14 mouse cellular contexts compared by ENCODE assay signal in the genomic region with DNA sequence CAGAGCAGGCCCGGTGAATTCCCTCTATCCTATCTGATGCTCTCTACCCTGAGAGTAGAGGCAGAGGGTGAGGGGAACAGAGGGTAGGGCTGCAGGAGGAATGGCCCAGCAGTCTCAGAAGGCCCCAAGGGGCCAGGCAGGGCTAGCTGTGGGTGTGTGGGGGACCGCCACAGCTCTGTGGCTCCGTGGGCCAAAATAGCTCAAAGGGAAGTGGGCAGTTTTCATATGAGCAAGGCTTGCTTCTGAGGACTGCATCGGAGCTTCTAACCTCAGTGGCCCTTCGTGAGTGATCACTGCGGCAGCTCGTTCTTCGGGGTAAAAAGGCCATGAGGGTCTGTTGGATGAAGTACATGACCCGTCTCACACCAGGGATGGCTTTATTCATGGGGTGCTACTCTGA. TPM values are rescaled to one million over a fixed set of nuclear protein-coding genes. Genes with fewer than 3 reads are reported as not detected.
DNase-seq lines count a peak whose midpoint lies in the region; ATAC-seq lines count a peak whose summit lies in the region.
"Had no signal": no experiment of that assay in that cellular context is flagged by ENCODE, and none has a peak within 500 bp of the region (broad histone marks: within the 10 kb centered on the region; RNA-seq: fewer than 3 reads in every experiment).

No protein-coding gene starts in this region.

- H3K36me3 ChIP-seq in forebrain, embryonic 13.5 days (ENCODE audit: poor library complexity, severe bottlenecking): peaks cover 40% of the 10 kb centered on the region
- H3K36me3 ChIP-seq in forebrain, embryonic 15.5 days: peaks cover 21% of the 10 kb centered on the region
- peaks cover 25% of the 10 kb centered on the region for H3K36me3 ChIP-seq in liver, embryonic 15.5 days (replicated peaks)
- peaks cover 10% of the 10 kb centered on the region; the same call in 1 of the 2 replicates for H3K36me3 ChIP-seq in macrophage (ENCODE audit: inconsistent target)
- H3K36me3 ChIP-seq in neural tube, embryonic 15.5 days: peaks cover 16% of the 10 kb centered on the region

- DNase-seq in liver: no peak
- peak; percentile 25 to 48 for DNase-seq in spleen, postnatal 14 days (ENCODE audit: low spot score in 2 of 2)
- DNase-seq in kidney, adult 9 months: no peak
- DNase-seq: adrenal gland, adult 8-10 months; cerebellum, postnatal 14 days; heart, postnatal 4 days had no signal

- H3K9me3 ChIP-seq in forebrain, embryonic 13.5 days (replicated peaks): no peaks in the 10 kb centered on the region
- H3K9me3 ChIP-seq in forebrain, embryonic 15.5 days: no peaks in the 10 kb centered on the region
- no peaks in the 10 kb centered on the region for H3K9me3 ChIP-seq in liver, embryonic 15.5 days (replicated peaks)
- no peaks in the 10 kb centered on the region for H3K9me3 ChIP-seq in neural tube, embryonic 15.5 days (replicated peaks)

- no peak overlapping the region for H3K4me3 ChIP-seq in forebrain, embryonic 13.5 days
- no peak overlapping the region for H3K4me3 ChIP-seq in forebrain, embryonic 15.5 days
- H3K4me3 ChIP-seq in liver, embryonic 15.5 days (replicated peaks): no peak overlapping the region
- H3K4me3 ChIP-seq in macrophage (ENCODE audit: inconsistent target): peak overlapping the region; percentile 79
- H3K4me3 ChIP-seq in neural tube, embryonic 15.5 days (replicated peaks): no peak overlapping the region

- H3K9ac ChIP-seq in forebrain, embryonic 13.5 days: no peak overlapping the region
- H3K9ac ChIP-seq in forebrain, embryonic 15.5 days (replicated peaks): no peak overlapping the region
- no peak overlapping the region for H3K9ac ChIP-seq in liver, embryonic 15.5 days
- H3K9ac ChIP-seq in neural tube, embryonic 15.5 days (replicated peaks): no peak overlapping the region
- H3K9ac ChIP-seq: liver, embryonic 14.5 days had no signal

- no peaks in the 10 kb centered on the region for H3K27me3 ChIP-seq in forebrain, embryonic 13.5 days
- no peaks in the 10 kb centered on the region for H3K27me3 ChIP-seq in forebrain, embryonic 15.5 days
- H3K27me3 ChIP-seq in liver, embryonic 15.5 days: no peaks in the 10 kb centered on the region
- H3K27me3 ChIP-seq in neural tube, embryonic 15.5 days (replicated peaks): no peaks in the 10 kb centered on the region

- peak overlapping the region; percentile 5; the same call in 1 of the 2 replicates for H3K27ac ChIP-seq in forebrain, embryonic 13.5 days
- H3K27ac ChIP-seq in forebrain, embryonic 15.5 days (replicated peaks): no peak overlapping the region
- 0 out of 2 replicates have a peak overlapping the region, but pooled peaks have one; percentile 33 for H3K27ac ChIP-seq in liver, embryonic 15.5 days (replicated peaks)
- peak overlapping the region; percentile 99 for H3K27ac ChIP-seq in macrophage
- H3K27ac ChIP-seq in neural tube, embryonic 15.5 days (replicated peaks): no peak overlapping the region
- H3K27ac ChIP-seq: liver, embryonic 14.5 days had no signal

- no peaks in the 10 kb centered on the region for H3K4me1 ChIP-seq in forebrain, embryonic 13.5 days
- no peaks in the 10 kb centered on the region for H3K4me1 ChIP-seq in forebrain, embryonic 15.5 days
- peaks cover 8% of the 10 kb centered on the region for H3K4me1 ChIP-seq in liver, embryonic 15.5 days (replicated peaks)
- no peaks in the 10 kb centered on the region for H3K4me1 ChIP-seq in neural tube, embryonic 15.5 days

- 91% methylated on average over 9 of the region's 9 CpGs for WGBS in forebrain, embryonic 13.5 days
- 86% methylated on average over 9 of the region's 9 CpGs for WGBS in forebrain, embryonic 15.5 days
- 56% methylated on average over 9 of the region's 9 CpGs for WGBS in liver, embryonic 15.5 days (ENCODE audit: insufficient replicate concordance)
- WGBS in macrophage (ENCODE audit: missing documents): 7% methylated on average over 9 of the region's 9 CpGs
- 90% methylated on average over 9 of the region's 9 CpGs for WGBS in neural tube, embryonic 15.5 days

- H3K4me2 ChIP-seq in forebrain, embryonic 13.5 days: no peak overlapping the region
- H3K4me2 ChIP-seq in forebrain, embryonic 15.5 days (replicated peaks): no peak overlapping the region
- no peak overlapping the region for H3K4me2 ChIP-seq in liver, embryonic 15.5 days
- H3K4me2 ChIP-seq in neural tube, embryonic 15.5 days: no peak overlapping the region

- peaks cover 98% of the 10 kb centered on the region for H3K79me2 ChIP-seq in macrophage (ENCODE audit: inconsistent target)

- ATAC-seq in forebrain, embryonic 13.5 days: no peak
- no peak for ATAC-seq in forebrain, embryonic 15.5 days (replicated peaks)
- ATAC-seq in liver, embryonic 15.5 days (ENCODE audit: insufficient read depth): no peak
- ATAC-seq in neural tube, embryonic 15.5 days (ENCODE audit: low FRiP score): no peak

RNA-seq across cellular contexts. Expression of a gene that starts 1.1 kb away (rescaled TPM):
- polyA plus RNA-seq in forebrain, embryonic 13.5 days (2015; fragmentation: Nextera tagmentation; extraction: Ambion mirVana): 3.4 and 5.3 TPM in 2 replicates
- 2.6 and 4.4 TPM in 2 replicates for polyA plus RNA-seq in forebrain, embryonic 15.5 days (2015; fragmentation: Nextera tagmentation; extraction: Ambion mirVana)
- polyA plus RNA-seq in liver, embryonic 15.5 days (2015; fragmentation: Nextera tagmentation; extraction: Ambion mirVana): 2.2 and 2.6 TPM in 2 replicates
- 1,000 to 10,000 TPM in 1 of 26 experiments, 100 to 1,000 TPM in 25; 103 to 1,091 (median 578) TPM for total RNA-seq in macrophage (2018; cell fraction: chromatin; rRNA removed)
- 100 to 1,000 TPM; 220 to 372 (median 288) TPM for total RNA-seq in macrophage (2018; cell fraction: cytosol; rRNA removed)
- 100 to 1,000 TPM in 25 of 26 experiments, 10 to 100 TPM in 1; 99.9 to 631 (median 425) TPM for total RNA-seq in macrophage (2018; cell fraction: nucleus; rRNA removed)
- polyA plus RNA-seq in macrophage (2018): 185 to 303 TPM (median 275 TPM) in 3 replicates
- 3.4 and 3.9 TPM in 2 replicates for polyA plus RNA-seq in neural tube, embryonic 15.5 days (2015; fragmentation: Nextera tagmentation; extraction: Ambion mirVana)

RNA-seq across cellular contexts. Expression of a gene that starts 25.6 kb away (rescaled TPM):
- polyA plus RNA-seq in forebrain, embryonic 13.5 days (2015; fragmentation: Nextera tagmentation; extraction: Ambion mirVana): 402 and 441 TPM in 2 replicates
- polyA plus RNA-seq in forebrain, embryonic 15.5 days (2015; fragmentation: Nextera tagmentation; extraction: Ambion mirVana): 405 and 408 TPM in 2 replicates
- polyA plus RNA-seq in liver, embryonic 15.5 days (2015; fragmentation: Nextera tagmentation; extraction: Ambion mirVana): 171 and 194 TPM in 2 replicates
- 100 to 1,000 TPM; 156 to 239 (median 217) TPM for total RNA-seq in macrophage (2018; cell fraction: chromatin; rRNA removed)
- 100 to 1,000 TPM; 134 to 180 (median 160) TPM for total RNA-seq in macrophage (2018; cell fraction: cytosol; rRNA removed)
- 100 to 1,000 TPM; 156 to 225 (median 183) TPM for total RNA-seq in macrophage (2018; cell fraction: nucleus; rRNA removed)
- polyA plus RNA-seq in macrophage (2018): 92.6 to 190 TPM (median 145 TPM) in 3 replicates
- 317 and 361 TPM in 2 replicates for polyA plus RNA-seq in neural tube, embryonic 15.5 days (2015; fragmentation: Nextera tagmentation; extraction: Ambion mirVana)

RNA-seq across cellular contexts. Expression of a gene that starts 32.6 kb away (rescaled TPM):
- polyA plus RNA-seq in forebrain, embryonic 13.5 days (2015; fragmentation: Nextera tagmentation; extraction: Ambion mirVana): 285 and 304 TPM in 2 replicates
- 218 TPM in 2 replicates for polyA plus RNA-seq in forebrain, embryonic 15.5 days (2015; fragmentation: Nextera tagmentation; extraction: Ambion mirVana)
- polyA plus RNA-seq in liver, embryonic 15.5 days (2015; fragmentation: Nextera tagmentation; extraction: Ambion mirVana): 157 and 158 TPM in 2 replicates
- 100 to 1,000 TPM in 23 of 26 experiments, 10 to 100 TPM in 3; 50.1 to 375 (median 230) TPM for total RNA-seq in macrophage (2018; cell fraction: chromatin; rRNA removed)
- 100 to 1,000 TPM in 3 of 26 experiments, 10 to 100 TPM in 23; 48.7 to 120 (median 76.1) TPM for total RNA-seq in macrophage (2018; cell fraction: cytosol; rRNA removed)
- 100 to 1,000 TPM in 20 of 26 experiments, 10 to 100 TPM in 6; 41.1 to 290 (median 182) TPM for total RNA-seq in macrophage (2018; cell fraction: nucleus; rRNA removed)
- polyA plus RNA-seq in macrophage (2018): 65.2 to 94.5 TPM (median 74.5 TPM) in 3 replicates
- 185 and 216 TPM in 2 replicates for polyA plus RNA-seq in neural tube, embryonic 15.5 days (2015; fragmentation: Nextera tagmentation; extraction: Ambion mirVana)

RNA-seq across cellular contexts. Expression of a gene that starts 53.8 kb away (rescaled TPM):
- polyA plus RNA-seq in forebrain, embryonic 13.5 days (2015; fragmentation: Nextera tagmentation; extraction: Ambion mirVana): 0.31 and 0.52 TPM in 2 replicates
- polyA plus RNA-seq in forebrain, embryonic 15.5 days (2015; fragmentation: Nextera tagmentation; extraction: Ambion mirVana): 0.36 and 0.59 TPM in 2 replicates
- polyA plus RNA-seq in liver, embryonic 15.5 days (2015; fragmentation: Nextera tagmentation; extraction: Ambion mirVana): not detected in 2 replicates
- not detected for total RNA-seq in macrophage (2018; cell fraction: chromatin; rRNA removed)
- total RNA-seq in macrophage (2018; cell fraction: cytosol; rRNA removed): under 1 TPM in 2 of 26 experiments, not detected in 24; 0.05 to 0.06 TPM
- not detected for total RNA-seq in macrophage (2018; cell fraction: nucleus; rRNA removed)
- polyA plus RNA-seq in macrophage (2018): not detected in 3 replicates
- polyA plus RNA-seq in neural tube, embryonic 15.5 days (2015; fragmentation: Nextera tagmentation; extraction: Ambion mirVana): 0.51 and 0.63 TPM in 2 replicates
- total RNA-seq: adrenal gland, adult 8-10 months; gastrocnemius, adult 18-20 months; heart, postnatal 4 days had no signal
- polyA plus RNA-seq: embryonic facial prominence, embryonic 11.5 days; liver, embryonic 14.5 days had no signal

Comparison
In these comparisons a context has a peak if more than half of its experiments do, and no peak if none do; other contexts are left out.
1. H3K27ac ChIP-seq: peak in forebrain, embryonic 13.5 days (single experiment), liver, embryonic 15.5 days (single experiment) and macrophage (single experiment); none in forebrain, embryonic 15.5 days (single experiment) and neural tube, embryonic 15.5 days (single experiment).
2. DNase-seq: peak in spleen, postnatal 14 days (2 of 2); none in liver (single experiment) and kidney, adult 9 months (single experiment).
3. RNA of a gene that starts 1.1 kb away (polyA plus RNA-seq): 185 to 303 TPM in macrophage; 3.4 to 5.3 TPM in forebrain, embryonic 13.5 days, 3.4 to 3.9 TPM in neural tube, embryonic 15.5 days, 2.2 to 2.6 TPM in liver, embryonic 15.5 days and 2.6 to 4.4 TPM in forebrain, embryonic 15.5 days; every median in the first group is over 10 times any median in the second.